Mouse (Mus musculus) forebrain, embryonic 11.5 days (tissue): ENCODE results near the gene Adtrp. TPM values are rescaled to one million over a fixed set of nuclear protein-coding genes. Genes with fewer than 3 reads are reported as not detected.
A peak's percentile ranks its signal among the peaks of the same experiment; 100 is the strongest.

Experiments used
- ATAC-seq: fragments of 200-750 bp; cut with Nextera tagmentation; replicated peaks from 2 replicates; pipeline ENCODE4 v1.8.0; 2017; ENCODE audit warnings: moderate TSS enrichment; ENCODE audit not compliant: low FRiP score
- DNase-seq: peaks from one replicate; pipeline ENCODE4 v3.0.0-alpha.2; 2017; ENCODE audit warnings: low spot score
- H3K27ac ChIP-seq: fragments of 300-500 bp; sonication (generic); 2 replicates; pipeline ENCODE4 v1.5.1; 2014; ENCODE audit warnings: low read depth, low read length
- H3K27me3 ChIP-seq: fragments of 300-500 bp; sonication (generic); 2 replicates; pipeline ENCODE4 v1.6.1; 2014; ENCODE audit warnings: mild to moderate bottlenecking, low read length, mixed read lengths; ENCODE audit not compliant: control insufficient read depth, insufficient read depth
- H3K36me3 ChIP-seq: fragments of 300-500 bp; sonication (generic); 2 replicates; pipeline ENCODE4 v1.6.1; 2014; ENCODE audit warnings: mild to moderate bottlenecking, low read length, moderate library complexity, mixed read lengths; ENCODE audit not compliant: control insufficient read depth, insufficient read depth
- H3K4me1 ChIP-seq: fragments of 300-500 bp; sonication (generic); replicated peaks from 2 replicates; pipeline ENCODE4 v1.6.1; 2014; ENCODE audit warnings: low read length, mixed read lengths; ENCODE audit not compliant: control insufficient read depth, insufficient read depth
- H3K4me2 ChIP-seq: fragments of 300-500 bp; sonication (generic); 2 replicates; pipeline ENCODE4 v1.6.1; 2014; ENCODE audit warnings: low read depth, mild to moderate bottlenecking, low read length, moderate library complexity, mixed read lengths; ENCODE audit not compliant: severe bottlenecking
- H3K4me3 ChIP-seq: fragments of 300-500 bp; sonication (generic); 2 replicates; pipeline ENCODE4 v1.5.1; 2014; ENCODE audit warnings: low read depth, low read length
- H3K9ac ChIP-seq: fragments of 300-500 bp; sonication (generic); 2 replicates; pipeline ENCODE4 v1.6.1; 2014; ENCODE audit warnings: low read length
- H3K9me3 ChIP-seq: fragments of 300-500 bp; sonication (generic); 2 replicates; pipeline ENCODE4 v1.6.1; 2016; ENCODE audit warnings: low read length, mixed read lengths; ENCODE audit not compliant: control insufficient read depth
- WGBS: fragments of 180-500 bp; shearing (Covaris S2); extraction: QIAGEN DNeasy Blood & Tissue Kit; methylation state at CpG from one replicate; pipeline ENCODE4 v1.1.7; 2014; 5-methylcytosine and 5-hydroxymethylcytosine counted together
- polyA plus RNA-seq: library from polyadenylated mRNA; unstranded; fragments of >200 nt; fragmentation: Nextera tagmentation; extraction: Ambion mirVana; gene quantifications from 2 replicates; pipeline ENCODE4 v1.2.1, GENCODE M21; 2014

Adtrp gene
- polyA plus RNA-seq, 1 experiment from 2014 or later, result not detected

- H3K4me3 ChIP-seq, result no peak overlapping the region
- no peak overlapping the region for H3K9ac ChIP-seq
- WGBS, result 47% methylated on average over 5 of the region's 5 CpGs
- H3K27ac ChIP-seq, result no peak overlapping the region
- DNase-seq, result no peak
- no peaks in the 10 kb centered on the region for H3K27me3 ChIP-seq
- no peaks in the 10 kb centered on the region for H3K9me3 ChIP-seq
- no peak for ATAC-seq
- no peaks in the 10 kb centered on the region for H3K4me1 ChIP-seq
- no peaks in the 10 kb centered on the region for H3K36me3 ChIP-seq
- no peak overlapping the region for H3K4me2 ChIP-seq
Observed at GRCm38 (mm10) chr13:41822091-41822490, 25.4 kb downstream of the Adtrp start.

- DNase-seq, result no peak
- Histone ChIP-seq H3K27ac (no peak overlapping the region), H3K27me3 (no peaks in the 10 kb centered on the region), H3K4me3 (no peak overlapping the region), H3K36me3 (no peaks in the 10 kb centered on the region), H3K9me3 (no peaks in the 10 kb centered on the region), H3K9ac (no peak overlapping the region), H3K4me1 (no peaks in the 10 kb centered on the region), H3K4me2 (no peak overlapping the region)
- no peak for ATAC-seq
- 91% methylated on average over 3 of the region's 3 CpGs for WGBS
Observed at GRCm38 (mm10) chr13:41820947-41821346, 26.5 kb downstream of the Adtrp start.

GRCm38 (mm10) chr13:41819918-41820317, 27.6 kb downstream of the Adtrp start:
- Histone ChIP-seq H3K27me3 (no peaks in the 10 kb centered on the region), H3K27ac (no peak overlapping the region), H3K4me3 (no peak overlapping the region), H3K9me3 (no peaks in the 10 kb centered on the region), H3K4me1 (no peaks in the 10 kb centered on the region), H3K36me3 (no peaks in the 10 kb centered on the region), H3K4me2 (no peak overlapping the region), H3K9ac (no peak overlapping the region)
- ATAC-seq, result no peak
- no peak for DNase-seq
- WGBS, result 92% methylated on average over 4 of the region's 4 CpGs

- Histone ChIP-seq H3K4me2 (no peak overlapping the region), H3K36me3 (no peaks in the 10 kb centered on the region), H3K4me1 (no peaks in the 10 kb centered on the region), H3K27me3 (no peaks in the 10 kb centered on the region), H3K4me3 (no peak overlapping the region), H3K9me3 (no peaks in the 10 kb centered on the region), H3K9ac (no peak overlapping the region), H3K27ac (no peak overlapping the region)
- ATAC-seq (no peak), DNase-seq (no peak)
- WGBS, result 90% methylated on average over 4 of the region's 4 CpGs
Observed at GRCm38 (mm10) chr13:41819484-41819883, 28.0 kb downstream of the Adtrp start.

GRCm38 (mm10) chr13:41817583-41817982, 29.9 kb downstream of the Adtrp start:
- Histone ChIP-seq H3K4me1 (no peaks in the 10 kb centered on the region), H3K4me2 (no peak overlapping the region), H3K27ac (no peak overlapping the region), H3K9me3 (no peaks in the 10 kb centered on the region), H3K36me3 (no peaks in the 10 kb centered on the region), H3K9ac (no peak overlapping the region), H3K27me3 (no peaks in the 10 kb centered on the region), H3K4me3 (no peak overlapping the region)
- DNase-seq (no peak), ATAC-seq (no peak)
- WGBS, result 93% methylated on average over 4 of the region's 4 CpGs

- Histone ChIP-seq H3K9ac (no peak overlapping the region), H3K4me3 (no peak overlapping the region), H3K27ac (no peak overlapping the region), H3K4me1 (no peaks in the 10 kb centered on the region), H3K36me3 (no peaks in the 10 kb centered on the region), H3K4me2 (no peak overlapping the region), H3K9me3 (no peaks in the 10 kb centered on the region), H3K27me3 (no peaks in the 10 kb centered on the region)
- WGBS, result 93% methylated on average over 4 of the region's 4 CpGs
- DNase-seq (no peak), ATAC-seq (no peak)
Observed at GRCm38 (mm10) chr13:41816643-41817042, 30.8 kb downstream of the Adtrp start.

GRCm38 (mm10) chr13:41810776-41811175, 36.7 kb downstream of the Adtrp start:
- DNase-seq (no peak), ATAC-seq (no peak)
- Histone ChIP-seq H3K9ac (no peak overlapping the region), H3K27me3 (no peaks in the 10 kb centered on the region), H3K4me2 (no peak overlapping the region), H3K4me1 (no peaks in the 10 kb centered on the region), H3K9me3 (no peaks in the 10 kb centered on the region), H3K27ac (no peak overlapping the region), H3K36me3 (no peaks in the 10 kb centered on the region), H3K4me3 (no peak overlapping the region)
- 92% methylated on average over 7 of the region's 7 CpGs for WGBS

- H3K36me3 ChIP-seq, result no peaks in the 10 kb centered on the region
- no peaks in the 10 kb centered on the region for H3K9me3 ChIP-seq
- ATAC-seq (peak; percentile 49; the same call in 1 of the 2 replicates), DNase-seq (no peak)
- WGBS, result 42% methylated on average over 4 of the region's 4 CpGs
- H3K9ac ChIP-seq, result no peak overlapping the region
- H3K27ac ChIP-seq, result peak overlapping the region; percentile 89
- H3K4me3 ChIP-seq, result no peak overlapping the region
- H3K27me3 ChIP-seq, result no peaks in the 10 kb centered on the region
- H3K4me1 ChIP-seq, result no peaks in the 10 kb centered on the region
- no peak overlapping the region for H3K4me2 ChIP-seq
Observed at GRCm38 (mm10) chr13:41807815-41808214, 39.7 kb downstream of the Adtrp start.

- ATAC-seq (peak; percentile 86), DNase-seq (peak; percentile 63)
- peak overlapping the region; percentile 89 for H3K27ac ChIP-seq
- H3K4me1 ChIP-seq, result no peaks in the 10 kb centered on the region
- H3K27me3 ChIP-seq, result no peaks in the 10 kb centered on the region
- no peak overlapping the region for H3K9ac ChIP-seq
- WGBS, result 39% methylated on average over 4 of the region's 4 CpGs
- H3K4me3 ChIP-seq, result no peak overlapping the region
- no peaks in the 10 kb centered on the region for H3K36me3 ChIP-seq
- H3K9me3 ChIP-seq, result no peaks in the 10 kb centered on the region
- H3K4me2 ChIP-seq, result no peak overlapping the region
Observed at GRCm38 (mm10) chr13:41807300-41807699, 40.2 kb downstream of the Adtrp start.
